Mouse (Mus musculus) thymus, adult 2 months (tissue): ENCODE results near the gene Ncan.

ENCODE experiments used
- CTCF ChIP-seq: fragments of 200-500 bp; IDR thresholded peaks from 2 replicates; pipeline ENCODE4 v1.5.1; 2012; ENCODE audit warnings: mild to moderate bottlenecking, control low read depth, low read length, moderate library complexity, borderline replicate concordance; ENCODE audit not compliant: control insufficient read depth, poor library complexity, insufficient read depth; ENCODE audit errors: extremely low read depth
- POLR2A ChIP-seq: fragments of 200-500 bp; IDR thresholded peaks from 2 replicates; pipeline ENCODE4 v1.6.1; 2012; ENCODE audit warnings: mild to moderate bottlenecking, low read length, control low read depth, moderate library complexity; ENCODE audit not compliant: control insufficient read depth, poor library complexity, insufficient read depth; ENCODE audit errors: extremely low read depth

DNA sequence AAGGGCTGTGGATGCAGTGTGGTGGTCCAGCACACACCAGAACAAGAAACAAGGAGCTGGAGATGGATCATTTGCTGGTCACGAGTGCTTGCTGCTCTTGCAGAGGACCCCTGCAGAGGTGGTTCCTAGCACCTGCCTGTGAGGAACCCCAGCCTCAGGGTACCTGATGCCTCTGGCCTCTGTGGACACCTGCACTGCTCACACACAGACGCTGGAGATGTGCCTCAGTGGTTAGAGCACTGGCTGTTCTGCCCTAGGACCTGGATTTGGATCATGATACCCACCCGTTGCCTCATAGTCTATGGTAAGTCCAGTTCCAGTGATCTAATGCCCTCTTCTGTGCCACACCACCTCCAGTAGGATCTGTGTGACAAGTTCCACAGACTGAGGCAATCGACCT is 15.9 kb upstream of the Ncan start:
- TF ChIP-seq CTCF (no peak), POLR2A (no peak)
